Mouse (Mus musculus): ENCODE data around the gene Syt12. TPM values are rescaled to one million over a fixed set of nuclear protein-coding genes. Genes with fewer than 3 reads are reported as not detected.

Syt12 gene
- polyA plus RNA-seq, 1 experiment: 6.9 TPM

GRCm38 (mm10) chr19:4422581-4422980 lies 54.7 kb downstream of the Syt12 start:
- Histone ChIP-seq H3K4me3 (ENCODE audit: insufficient read depth, low read depth, low read length) (no peak overlapping the region), H3K4me1 (ENCODE audit: control insufficient read depth, insufficient read depth, insufficient read length, low read length) (no peaks in the 10 kb centered on the region), H3K27ac (replicated peaks; ENCODE audit: low read depth, low read length) (no peak overlapping the region)

- H3K27ac ChIP-seq (replicated peaks; ENCODE audit: low read depth, low read length): no peak overlapping the region
- H3K4me1 ChIP-seq (ENCODE audit: control insufficient read depth, insufficient read depth, insufficient read length, low read length): no peaks in the 10 kb centered on the region
Measured at GRCm38 (mm10) chr19:4420153-4420910, 56.9 kb downstream of the Syt12 start.

GRCm38 (mm10) chr19:4419711-4420110 lies 57.5 kb downstream of the Syt12 start:
- Histone ChIP-seq H3K4me3 (ENCODE audit: insufficient read depth, low read depth, low read length) (no peak overlapping the region), H3K27ac (replicated peaks; ENCODE audit: low read depth, low read length) (no peak overlapping the region), H3K4me1 (ENCODE audit: control insufficient read depth, insufficient read depth, insufficient read length, low read length) (no peaks in the 10 kb centered on the region)

More at GRCm38 (mm10) chr19:4420153-4420910, 56.9 kb downstream of the Syt12 start:
- no peak overlapping the region for H3K4me3 ChIP-seq (ENCODE audit: insufficient read depth, low read depth, low read length)

GRCm38 (mm10) chr19:4417713-4418112 lies 59.5 kb downstream of the Syt12 start:
- Histone ChIP-seq H3K4me1 (ENCODE audit: control insufficient read depth, insufficient read depth, insufficient read length, low read length) (no peaks in the 10 kb centered on the region), H3K4me3 (ENCODE audit: insufficient read depth, low read depth, low read length) (no peak overlapping the region), H3K27ac (replicated peaks; ENCODE audit: low read depth, low read length) (no peak overlapping the region)

GRCm38 (mm10) chr19:4417183-4417582 lies 60.1 kb downstream of the Syt12 start:
- Histone ChIP-seq H3K27ac (replicated peaks; ENCODE audit: low read depth, low read length) (no peak overlapping the region), H3K4me3 (ENCODE audit: insufficient read depth, low read depth, low read length) (no peak overlapping the region), H3K4me1 (ENCODE audit: control insufficient read depth, insufficient read depth, insufficient read length, low read length) (no peaks in the 10 kb centered on the region)

- Histone ChIP-seq H3K4me3 (ENCODE audit: insufficient read depth, low read depth, low read length) (no peak overlapping the region), H3K4me1 (ENCODE audit: control insufficient read depth, insufficient read depth, insufficient read length, low read length) (no peaks in the 10 kb centered on the region), H3K27ac (replicated peaks; ENCODE audit: low read depth, low read length) (no peak overlapping the region)
Measured at GRCm38 (mm10) chr19:4414631-4415030, 62.6 kb downstream of the Syt12 start.

- Histone ChIP-seq H3K27ac (replicated peaks; ENCODE audit: low read depth, low read length) (no peak overlapping the region), H3K4me1 (ENCODE audit: control insufficient read depth, insufficient read depth, insufficient read length, low read length) (no peaks in the 10 kb centered on the region), H3K4me3 (ENCODE audit: insufficient read depth, low read depth, low read length) (no peak overlapping the region)
Measured at GRCm38 (mm10) chr19:4409062-4409461, 68.2 kb downstream of the Syt12 start.

GRCm38 (mm10) chr19:4404840-4405239 lies 72.4 kb downstream of the Syt12 start:
- H3K27ac ChIP-seq (replicated peaks; ENCODE audit: low read depth, low read length): no peak overlapping the region
- H3K4me1 ChIP-seq (ENCODE audit: control insufficient read depth, insufficient read depth, insufficient read length, low read length): no peaks in the 10 kb centered on the region
- no peak overlapping the region for H3K4me3 ChIP-seq (ENCODE audit: insufficient read depth, low read depth, low read length)

GRCm38 (mm10) chr19:4398959-4399358 lies 78.3 kb downstream of the Syt12 start:
- Histone ChIP-seq H3K4me1 (ENCODE audit: control insufficient read depth, insufficient read depth, insufficient read length, low read length) (no peaks in the 10 kb centered on the region), H3K27ac (replicated peaks; ENCODE audit: low read depth, low read length) (no peak overlapping the region), H3K4me3 (ENCODE audit: insufficient read depth, low read depth, low read length) (no peak overlapping the region)

- no peak overlapping the region for H3K27ac ChIP-seq (replicated peaks; ENCODE audit: low read depth, low read length)
- H3K4me3 ChIP-seq (ENCODE audit: insufficient read depth, low read depth, low read length): peak overlapping the region; percentile 89
- no peaks in the 10 kb centered on the region for H3K4me1 ChIP-seq (ENCODE audit: control insufficient read depth, insufficient read depth, insufficient read length, low read length)
Measured at GRCm38 (mm10) chr19:4398630-4398948, 78.7 kb downstream of the Syt12 start.

- Histone ChIP-seq H3K4me1 (ENCODE audit: control insufficient read depth, insufficient read depth, insufficient read length, low read length) (no peaks in the 10 kb centered on the region; the same call in 1 of the 2 replicates), H3K4me3 (ENCODE audit: insufficient read depth, low read depth, low read length) (peak within 1 kb of the TSS; percentile 89), H3K27ac (replicated peaks; ENCODE audit: low read depth, low read length) (peak within 1 kb of the TSS; percentile 72)
Measured at GRCm38 (mm10) chr19:4397798-4398629, 79.2 kb downstream of the Syt12 start, which contains the start of gene Kdm2a. TSS of gene Kdm2a (minus strand) at chr19:4398285.

- no peaks in the 10 kb centered on the region; the same call in 1 of the 2 replicates for H3K4me1 ChIP-seq (ENCODE audit: control insufficient read depth, insufficient read depth, insufficient read length, low read length)
- H3K27ac ChIP-seq (replicated peaks; ENCODE audit: low read depth, low read length): peak overlapping the region; percentile 77
- peak overlapping the region; percentile 100 for H3K4me3 ChIP-seq (ENCODE audit: insufficient read depth, low read depth, low read length)
Measured at GRCm38 (mm10) chr19:4396998-4397797, 80.0 kb downstream of the Syt12 start.

- Histone ChIP-seq H3K4me3 (ENCODE audit: insufficient read depth, low read depth, low read length) (peak overlapping the region; percentile 100), H3K27ac (replicated peaks; ENCODE audit: low read depth, low read length) (peak overlapping the region; percentile 77), H3K4me1 (ENCODE audit: control insufficient read depth, insufficient read depth, insufficient read length, low read length) (peaks cover 2% of the 10 kb centered on the region)
Measured at GRCm38 (mm10) chr19:4396081-4396997, 80.9 kb downstream of the Syt12 start.
